Mouse (Mus musculus): ENCODE measurements at regions not wholly inside any gene's neighbourhood (a gene's known extent, or its start where the extent isn't known, plus 50 kb on each side); places are given as distances from the start of the nearest gene placed in this dataset.

DNA sequence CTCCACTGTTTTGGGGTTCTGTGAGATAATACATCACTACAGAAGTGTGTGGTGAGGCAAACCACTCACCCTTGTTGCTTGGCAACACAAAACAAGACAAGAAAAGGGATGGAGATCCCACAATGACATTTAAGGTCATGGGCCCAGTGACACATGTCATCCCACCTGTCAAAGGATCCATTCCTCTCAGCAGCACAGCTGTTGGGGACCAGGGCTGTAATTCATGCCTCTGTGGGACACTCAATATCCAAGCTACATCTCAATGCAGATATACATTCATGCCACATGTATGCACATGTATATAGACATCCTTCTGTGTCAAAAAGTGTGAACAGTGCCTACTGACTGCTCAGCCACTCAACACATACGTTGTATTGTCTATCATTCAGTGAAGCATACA lies 52.8 kb upstream of the Bod1 start:
- TF ChIP-seq CTCF (IDR thresholded peaks at IDR 0.05; ENCODE audit: low read depth, low read length) (no peak), POLR2A (IDR thresholded peaks at IDR 0.05; ENCODE audit: extremely low read depth, insufficient read depth, low read length) (no peak)

Measured in liver, adult 2 months (tissue).